Mouse (Mus musculus) lung, adult 2 months (tissue): ENCODE data around the gene Rsph6a. TPM values are rescaled to one million over a fixed set of nuclear protein-coding genes. Genes with fewer than 3 reads are reported as not detected.

Experiments
- DNase-seq: peaks from one replicate; pipeline ENCODE4 v3.0.0; 2022
- H3K4me1 ChIP-seq: fragments of 200-500 bp; 2 replicates; pipeline ENCODE4 v1.6.1; 2011; ENCODE audit warnings: low read length; ENCODE audit not compliant: control insufficient read depth, insufficient read depth
- H3K4me3 ChIP-seq: fragments of 200-500 bp; replicated peaks from 2 replicates; pipeline ENCODE3; 2011; ENCODE audit warnings: low read depth, mild to moderate bottlenecking, control low read depth, low read length; ENCODE audit errors: extremely low read depth
- CTCF ChIP-seq: fragments of 200-500 bp; IDR thresholded peaks from 2 replicates; pipeline ENCODE4 v1.5.1; 2011; ENCODE audit warnings: mild to moderate bottlenecking, low read length, control low read depth; ENCODE audit not compliant: insufficient read depth
- POLR2A ChIP-seq: fragments of 200-500 bp; IDR thresholded peaks from 2 replicates; pipeline ENCODE4 v1.6.1; 2011; ENCODE audit warnings: low read depth, mild to moderate bottlenecking, control low read depth, low read length, borderline replicate concordance; ENCODE audit errors: extremely low read depth
- WGBS: fragments of 180-500 bp; shearing (Covaris S2); methylation state at CpG from one replicate; pipeline ENCODE4 v1.1.7; 2018; 5-methylcytosine and 5-hydroxymethylcytosine counted together
- polyA plus RNA-seq: library from polyadenylated mRNA; depleted of rRNA; stranded (reverse); fragments of >200 nt; gene quantifications from 2 replicates; pipeline ENCODE4 v1.2.3, GENCODE M21; 2012; rRNA removed

Gene Rsph6a
- not detected in 2 replicates for polyA plus RNA-seq

- no peaks in the 10 kb centered on the region for H3K4me1 ChIP-seq
- 51% methylated on average over 33 of the region's 33 CpGs for WGBS
- no peak for DNase-seq
- no peak within 1 kb of the TSS for H3K4me3 ChIP-seq
- TF ChIP-seq CTCF: peak; percentile 42
- TF ChIP-seq POLR2A: no peak
Observed at GRCm38 (mm10) chr7:19054047-19054776, at the start of gene Rsph6a. Gene Rsph6a, plus strand, starts transcription at chr7:19054690.

DNA sequence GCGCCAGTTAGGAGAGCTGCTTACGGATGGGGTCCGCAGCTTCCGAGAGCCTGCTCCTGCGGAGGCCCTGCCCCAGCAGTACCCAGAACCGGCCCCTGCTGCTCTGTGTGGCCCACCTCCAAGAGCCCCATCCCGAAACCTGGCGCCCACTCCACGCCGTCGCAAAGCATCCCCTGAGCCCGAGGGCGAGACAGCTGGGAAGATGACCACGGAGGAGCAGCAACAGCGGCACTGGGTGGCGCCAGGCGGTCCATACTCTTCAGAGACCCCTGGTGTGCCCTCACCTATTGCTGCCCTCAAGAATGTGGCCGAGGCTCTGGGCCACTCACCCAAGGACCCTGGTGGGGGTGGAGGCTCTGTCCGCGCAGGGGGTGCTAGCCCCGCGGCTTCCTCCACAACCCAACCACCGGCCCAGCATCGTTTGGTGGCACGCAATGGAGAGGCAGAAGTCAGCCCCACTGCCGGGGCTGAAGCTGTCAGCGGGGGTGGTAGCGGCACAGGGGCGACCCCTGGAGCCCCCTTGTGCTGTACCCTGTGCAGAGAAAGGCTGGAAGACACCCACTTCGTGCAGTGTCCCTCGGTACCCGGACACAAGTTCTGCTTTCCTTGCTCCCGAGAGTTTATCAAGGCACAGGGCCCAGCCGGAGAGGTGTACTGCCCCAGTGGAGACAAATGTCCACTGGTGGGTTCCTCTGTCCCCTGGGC is 48.9 kb upstream of the Rsph6a start:
- 75% methylated on average over 34 of the region's 34 CpGs for WGBS
- TF ChIP-seq POLR2A: no peak
- no peak for TF ChIP-seq CTCF
- no peak for DNase-seq
- Histone ChIP-seq H3K4me3 (no peak overlapping the region), H3K4me1 (peaks cover 15% of the 10 kb centered on the region)

DNA sequence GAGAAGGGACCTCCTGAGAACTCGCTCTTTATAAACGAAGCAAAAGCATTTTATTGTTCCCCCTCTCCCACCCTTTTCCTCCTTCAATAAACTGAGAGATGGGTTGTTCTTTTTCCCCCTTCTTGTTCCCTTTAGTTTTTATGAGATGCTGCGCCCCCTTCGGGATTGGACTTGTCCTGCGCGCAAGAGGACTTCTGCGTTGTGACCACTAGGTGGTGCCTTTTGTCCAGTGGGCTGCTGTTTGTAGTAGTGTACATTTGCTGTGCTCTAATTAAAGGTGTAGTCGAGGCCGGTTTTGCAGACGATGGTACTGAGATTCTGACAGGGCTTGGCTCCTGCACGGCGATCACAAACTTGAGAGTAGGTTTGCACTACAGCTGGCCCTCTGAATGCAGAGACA is 48.0 kb upstream of the Rsph6a start:
- TF ChIP-seq CTCF (peak; percentile 99), POLR2A (no peak)
- peaks cover 14% of the 10 kb centered on the region for H3K4me1 ChIP-seq
- 6% methylated on average over 12 of the region's 12 CpGs for WGBS

GRCm38 (mm10) chr7:19007026-19007977 is 47.2 kb upstream of the Rsph6a start:
- Histone ChIP-seq H3K4me1 (peaks cover 9% of the 10 kb centered on the region), H3K4me3 (no peak overlapping the region)
- 61% methylated on average over 13 of the region's 13 CpGs for WGBS
- no peak for TF ChIP-seq POLR2A
- no peak for TF ChIP-seq CTCF
- no peak for DNase-seq

More for the DNA sequence above, 48.0 kb upstream of the Rsph6a start:
- H3K4me3 ChIP-seq: no peak overlapping the region
- peak; percentile 75 for DNase-seq

GRCm38 (mm10) chr7:19010581-19010980 is 43.9 kb upstream of the Rsph6a start:
- WGBS: 67% methylated on average over 7 of the region's 7 CpGs

DNA sequence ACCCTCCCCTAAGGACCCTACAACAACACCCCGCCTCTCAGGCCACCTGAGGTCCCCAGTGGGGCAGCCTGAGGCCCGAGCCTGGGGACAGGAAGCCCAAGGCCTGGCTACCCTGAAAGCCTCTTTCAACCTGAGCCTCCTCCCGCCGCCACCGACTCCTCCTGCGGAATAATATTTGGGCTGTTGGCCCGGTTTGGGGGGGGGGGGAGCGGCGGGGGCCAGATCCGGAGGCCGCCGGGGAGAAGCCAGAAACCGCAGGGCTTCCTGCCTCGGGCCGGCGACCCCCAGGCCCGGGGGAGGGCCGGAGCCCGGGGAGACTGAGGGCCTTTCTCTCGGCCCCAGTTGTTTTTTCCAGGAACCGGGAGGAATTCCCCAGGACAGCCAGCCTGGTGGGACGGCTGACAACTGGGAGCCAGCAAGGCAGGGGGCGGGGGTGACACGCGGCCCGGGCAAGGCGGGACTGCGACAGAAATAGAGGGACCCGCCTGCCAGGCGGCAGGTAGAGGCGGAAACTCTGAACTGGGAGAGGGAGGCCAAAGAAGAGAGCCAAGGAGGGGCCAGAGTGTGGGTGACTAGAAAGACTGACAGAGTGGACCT is 42.4 kb upstream of the Rsph6a start:
- TF ChIP-seq CTCF (no peak), POLR2A (no peak)
- WGBS: 2% methylated on average over 31 of the region's 31 CpGs
- Histone ChIP-seq H3K4me1 (no peaks in the 10 kb centered on the region), H3K4me3 (peak overlapping the region; percentile 24)
- no peak for DNase-seq

More at GRCm38 (mm10) chr7:19010581-19010980, 43.9 kb upstream of the Rsph6a start:
- DNase-seq: no peak
- no peak overlapping the region for H3K4me3 ChIP-seq
- H3K4me1 ChIP-seq: peaks cover 5% of the 10 kb centered on the region
- no peak for TF ChIP-seq POLR2A
- no peak for TF ChIP-seq CTCF

- no peak overlapping the region for H3K4me3 ChIP-seq
- WGBS: 51% methylated on average over 2 of the region's 2 CpGs
- DNase-seq: no peak
- H3K4me1 ChIP-seq: no peaks in the 10 kb centered on the region
- TF ChIP-seq POLR2A: no peak
- TF ChIP-seq CTCF: no peak
Observed at GRCm38 (mm10) chr7:19012882-19013281, 41.6 kb upstream of the Rsph6a start.

DNA sequence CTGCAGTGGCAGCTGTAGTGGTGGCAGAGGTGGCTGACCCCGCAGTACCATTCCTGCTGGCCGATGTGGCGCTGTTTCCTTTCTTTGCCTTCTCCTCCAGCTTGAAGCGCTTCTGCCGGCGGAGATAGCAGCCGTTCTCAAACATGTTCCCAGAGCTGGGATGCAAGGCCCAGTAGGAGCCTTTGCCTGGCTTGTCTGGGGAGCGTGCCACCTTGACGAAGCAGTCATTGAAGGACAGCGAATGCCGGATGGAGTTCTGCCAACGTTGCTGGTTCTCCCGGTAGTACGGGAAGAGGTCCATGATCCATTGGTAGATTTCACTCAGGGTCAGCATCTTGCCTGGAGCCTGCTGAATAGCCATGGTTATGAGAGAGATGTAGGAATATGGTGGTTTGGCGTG is 40.0 kb upstream of the Rsph6a start:
- 74% methylated on average over 15 of the region's 15 CpGs for WGBS
- DNase-seq: no peak
- Histone ChIP-seq H3K4me3 (no peak overlapping the region), H3K4me1 (no peaks in the 10 kb centered on the region)
- no peak for TF ChIP-seq POLR2A
- TF ChIP-seq CTCF: no peak

DNA sequence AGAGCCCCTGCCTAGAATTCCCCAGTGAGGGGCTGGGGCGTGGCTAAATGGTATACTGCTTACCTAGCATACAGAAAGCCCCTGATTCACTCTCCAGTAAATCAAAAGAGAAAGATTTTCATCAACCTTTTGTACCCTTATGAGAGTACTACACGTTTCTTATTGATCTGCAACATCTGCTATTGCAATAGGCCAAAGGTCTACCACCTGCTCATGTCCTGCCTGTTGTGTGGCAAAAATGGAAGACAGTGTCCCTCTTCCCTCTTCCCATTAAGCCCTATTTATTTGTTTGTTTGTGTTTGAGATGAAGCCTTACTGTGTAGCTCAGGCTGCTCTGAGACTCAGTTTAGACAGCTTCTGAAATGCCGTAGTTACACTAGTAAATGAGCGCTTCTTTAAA is 38.4 kb upstream of the Rsph6a start:
- Histone ChIP-seq H3K4me3 (no peak overlapping the region), H3K4me1 (no peaks in the 10 kb centered on the region)
- TF ChIP-seq CTCF (no peak), POLR2A (no peak)
- 80% methylated on average over 4 of the region's 4 CpGs for WGBS
- DNase-seq: no peak
